Mouse (Mus musculus) ES-E14 (cell line): ENCODE results near the gene Cfi. TPM values are rescaled to one million over a fixed set of nuclear protein-coding genes. Genes with fewer than 3 reads are reported as not detected.

Experiments used
- DNase-seq: peaks from one replicate; pipeline ENCODE4 v3.0.0-alpha.2; 2013; ENCODE audit warnings: low read depth, low spot score
- H3K27ac ChIP-seq: 2 replicates; pipeline ENCODE4 v1.5.1; 2012; ENCODE audit warnings: low read depth, mild to moderate bottlenecking, low read length, moderate library complexity, mixed read lengths; ENCODE audit not compliant: poor library complexity, insufficient read depth, severe bottlenecking
- H3K36me3 ChIP-seq: 2 replicates; pipeline ENCODE4 v1.6.1; 2012; ENCODE audit warnings: mild to moderate bottlenecking, low read length, moderate library complexity, mixed read lengths; ENCODE audit not compliant: control insufficient read depth, poor library complexity, insufficient read depth, severe bottlenecking
- H3K4me1 ChIP-seq, 2 experiments: fragments of 150-350 bp in 1 of 2; sonication (generic) in 1 of 2; 2 replicates each; pipeline ENCODE4 v1.6.1; 2012; ENCODE audit warnings: low read length in 2 of 2, mild to moderate bottlenecking in 1 of 2, mixed read lengths in 1 of 2; ENCODE audit not compliant: control insufficient read depth in 2 of 2, insufficient read depth in 2 of 2, poor library complexity in 1 of 2
- H3K4me3 ChIP-seq, 2 experiments: fragments of 150-350 bp in 1 of 2; sonication (generic) in 1 of 2; 2 replicates each; pipeline ENCODE4 v1.5.1; 2012; ENCODE audit warnings: low read length in 2 of 2, low read depth in 1 of 2, mild to moderate bottlenecking in 1 of 2, mixed read lengths in 1 of 2; ENCODE audit not compliant: insufficient read depth in 1 of 2, poor library complexity in 1 of 2, severe bottlenecking in 1 of 2
- H3K9ac ChIP-seq: 2 replicates; pipeline ENCODE4 v1.6.1; 2012; ENCODE audit warnings: low read depth, mild to moderate bottlenecking, low read length, mixed read lengths; ENCODE audit not compliant: poor library complexity, insufficient read depth, severe bottlenecking
- H3K9me3 ChIP-seq: fragments of 150-350 bp; sonication (generic); 2 replicates; pipeline ENCODE4 v1.6.1; 2012; ENCODE audit warnings: low read depth, mild to moderate bottlenecking, low read length; ENCODE audit not compliant: control insufficient read depth, insufficient read depth
- CHD2 ChIP-seq: IDR thresholded peaks from 2 replicates; pipeline ENCODE4 v1.6.1; 2014; ENCODE audit warnings: mild to moderate bottlenecking, low read depth, low read length, inconsistent platforms
- HCFC1 ChIP-seq: IDR thresholded peaks from 2 replicates; pipeline ENCODE4 v1.6.1; 2012; ENCODE audit warnings: low read length, inconsistent platforms, borderline replicate concordance; ENCODE audit not compliant: insufficient read depth
- MAFK ChIP-seq: IDR thresholded peaks from 2 replicates; pipeline ENCODE4 v1.6.1; 2014; ENCODE audit warnings: mild to moderate bottlenecking, low read depth, low read length, inconsistent platforms; ENCODE audit not compliant: insufficient read depth
- ZC3H11A ChIP-seq: IDR thresholded peaks from 2 replicates; pipeline ENCODE4 v1.6.1; 2012; ENCODE audit warnings: low read depth, mild to moderate bottlenecking, inconsistent platforms, low read length, borderline replicate concordance
- ZNF384 ChIP-seq: IDR thresholded peaks from 2 replicates; pipeline ENCODE4 v1.6.1; 2012; ENCODE audit warnings: low read depth, low read length, inconsistent platforms
- in situ Hi-C, 2 experiments: fragments of 600-800 bp; cut with MboI; formaldehyde crosslinking; loops; one replicate each; pipeline ENCODE4 v1.15.1; 2025; ENCODE audit warnings: low sequenced_read_pairs in 2 of 2, inconsistent platforms in 1 of 2; ENCODE audit not compliant: unreplicated experiment in 2 of 2
- total RNA-seq: library from RNA; depleted of rRNA; stranded (reverse); fragments of 300-350 nt; gene quantifications from 2 replicates; pipeline ENCODE4 v1.2.3, GENCODE M21; 2012

Gene Cfi
- total RNA-seq, 1 experiment = not detected

DNA sequence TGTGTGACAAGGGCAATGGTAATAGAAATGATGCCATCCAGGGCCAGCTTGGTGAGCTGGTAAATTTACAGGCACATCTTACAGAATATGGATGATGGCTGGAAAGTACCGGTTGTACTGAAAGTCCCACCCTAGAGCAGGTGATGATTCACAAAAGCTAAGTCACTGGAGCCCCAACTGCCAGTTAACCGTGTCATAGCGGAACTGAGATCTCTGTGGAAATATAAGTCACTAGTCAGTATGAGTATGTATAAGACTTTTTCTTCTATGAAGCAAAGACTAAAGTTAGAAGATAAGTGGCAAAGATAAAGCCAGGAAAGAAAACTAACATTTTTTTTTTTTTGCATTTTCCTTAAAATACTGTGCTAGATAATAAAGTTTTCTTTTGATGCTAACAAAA, 57.5 kb downstream of the Cfi start:
- DNase-seq = no peak
- H3K27ac ChIP-seq = no peak overlapping the region
- H3K4me3 ChIP-seq = no peak overlapping the region
- in situ Hi-C loops = no loop called here
- no peak for TF ChIP-seq MAFK
- no peak for TF ChIP-seq ZNF384
- no peak for TF ChIP-seq CHD2
- no peak for TF ChIP-seq HCFC1
- no peak for TF ChIP-seq ZC3H11A
- peaks cover 0 to 3% of the 10 kb centered on the region in 2 experiments; a peak in 2 of 4 replicates for H3K4me1 ChIP-seq
- no peaks in the 10 kb centered on the region for H3K9me3 ChIP-seq
- no peak overlapping the region for H3K9ac ChIP-seq
- peaks cover 19% of the 10 kb centered on the region; the same call in 1 of the 2 replicates for H3K36me3 ChIP-seq

DNA sequence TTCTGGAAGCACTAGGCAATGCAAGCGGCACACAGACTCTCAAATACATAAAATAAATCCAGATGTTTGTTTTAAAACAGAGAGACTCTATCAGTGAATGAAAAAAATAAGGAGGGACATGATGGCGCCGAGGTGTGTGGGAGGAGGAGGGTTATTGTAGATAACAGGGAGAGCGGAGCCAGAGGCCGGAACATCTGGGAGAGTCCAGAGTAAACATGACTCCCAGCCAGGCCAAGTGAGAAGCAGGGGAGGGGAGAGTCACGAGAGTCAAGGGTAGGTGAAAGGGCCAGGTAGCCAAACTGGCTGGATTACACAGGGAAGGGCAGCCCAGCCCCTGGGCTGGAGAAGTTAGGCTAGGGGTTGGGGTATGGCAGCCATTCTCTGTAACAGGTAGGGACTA, 60.9 kb downstream of the Cfi start:
- in situ Hi-C loops = no loop called here
- H3K4me1 ChIP-seq = peaks cover 0 to 7% of the 10 kb centered on the region in 2 experiments; a peak in 2 of 4 replicates
- no peak for DNase-seq
- TF ChIP-seq ZNF384 (no peak), CHD2 (no peak), HCFC1 (no peak)
- H3K9me3 ChIP-seq = no peaks in the 10 kb centered on the region
- H3K9ac ChIP-seq = no peak overlapping the region
- H3K36me3 ChIP-seq = peaks cover 11% of the 10 kb centered on the region; the same call in 1 of the 2 replicates
- H3K27ac ChIP-seq = no peak overlapping the region
- no peak overlapping the region for H3K4me3 ChIP-seq

DNA sequence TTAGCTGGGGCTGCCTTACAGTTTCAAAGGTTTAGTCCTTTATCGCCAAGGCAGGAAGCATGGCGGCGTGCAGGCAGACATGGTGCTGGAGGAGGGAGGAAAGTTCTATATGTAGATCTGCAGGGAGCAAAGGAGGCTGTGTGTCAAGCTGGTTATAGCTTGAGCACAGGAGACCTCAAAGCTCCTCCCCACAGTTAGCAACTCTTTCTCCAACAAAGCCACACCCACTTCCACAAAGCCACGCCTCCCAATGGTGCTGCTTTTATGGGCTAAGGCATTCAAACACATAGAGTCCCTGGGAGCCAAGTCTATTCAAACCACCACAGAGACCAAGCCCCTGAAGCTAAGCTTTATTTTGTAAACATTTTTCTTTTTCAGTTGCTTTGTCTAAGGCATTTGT, 63.2 kb downstream of the Cfi start:
- peaks cover 0 to 7% of the 10 kb centered on the region in 2 experiments; a peak in 2 of 4 replicates for H3K4me1 ChIP-seq
- H3K4me3 ChIP-seq = no peak overlapping the region
- in situ Hi-C loops = no loop called here
- peak; percentile 80 for DNase-seq
- no peaks in the 10 kb centered on the region for H3K9me3 ChIP-seq
- TF ChIP-seq ZC3H11A (no peak), MAFK (no peak), HCFC1 (no peak), ZNF384 (no peak)
- H3K9ac ChIP-seq = no peak overlapping the region
- H3K27ac ChIP-seq = no peak overlapping the region
- H3K36me3 ChIP-seq = no peaks in the 10 kb centered on the region

DNA sequence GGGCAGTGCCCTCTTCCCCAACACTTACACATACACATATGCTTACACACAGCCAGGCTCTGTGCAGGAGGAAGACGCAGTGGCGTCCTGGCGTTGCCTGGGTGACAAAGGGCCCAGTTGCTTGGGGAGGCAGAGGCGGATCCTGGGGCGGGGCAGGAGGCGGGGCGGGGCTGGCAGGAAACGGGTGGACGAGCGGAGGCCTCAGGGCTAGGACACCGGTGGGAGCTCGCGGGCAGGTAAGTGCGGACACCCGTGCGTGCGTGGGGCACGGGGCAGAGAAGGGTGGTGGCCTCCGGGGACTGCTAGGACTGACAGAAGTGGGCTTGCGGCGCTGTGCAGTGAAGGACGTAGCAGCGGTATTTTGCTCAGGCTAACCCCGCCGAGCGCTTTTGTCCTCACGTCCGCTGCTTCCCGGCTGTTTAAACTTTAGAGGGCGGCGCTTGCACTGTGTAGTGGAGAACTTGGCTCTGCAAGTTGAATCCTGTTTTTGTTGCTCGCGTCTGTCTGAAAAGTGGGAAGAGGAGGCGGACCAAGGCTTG, 65.7 kb downstream of the Cfi start, which contains the start of gene Casp6:
Gene Casp6, plus strand, starts transcription at position 155 of the 539 bp plus-strand sequence.
- Histone ChIP-seq H3K9ac (peak within 1 kb of the TSS; percentile 83), H3K27ac (no peak within 1 kb of the TSS), H3K4me3 (peak within 1 kb of the TSS; percentile 91 to 97), H3K4me1 (peaks cover 0 to 7% of the 10 kb centered on the region in 2 experiments; a peak in 2 of 4 replicates), H3K9me3 (no peaks in the 10 kb centered on the region), H3K36me3 (no peaks in the 10 kb centered on the region)
- DNase-seq = no peak
- no peak for TF ChIP-seq CHD2
- no peak for TF ChIP-seq ZC3H11A
- TF ChIP-seq HCFC1 = no peak
- no peak for TF ChIP-seq ZNF384
- no peak for TF ChIP-seq MAFK
- in situ Hi-C loops = no loop called here
